Mouse (Mus musculus) brain, embryonic 14.5 days (tissue): ENCODE data around the gene Iqsec3.

Experiments used
- CTCF ChIP-seq: fragments of 200-500 bp; IDR thresholded peaks from 2 replicates; pipeline ENCODE4 v1.5.1; 2012; ENCODE audit warnings: inconsistent platforms, mild to moderate bottlenecking, moderate library complexity, borderline replicate concordance; ENCODE audit not compliant: insufficient read depth, insufficient read length; ENCODE audit errors: extremely low read depth
- POLR2A ChIP-seq: fragments of 200-500 bp; IDR thresholded peaks from 2 replicates; pipeline ENCODE4 v1.6.1; 2012; ENCODE audit warnings: mild to moderate bottlenecking, inconsistent platforms, borderline replicate concordance; ENCODE audit not compliant: poor library complexity, insufficient read depth, insufficient read length, severe bottlenecking; ENCODE audit errors: extremely low read depth

DNA sequence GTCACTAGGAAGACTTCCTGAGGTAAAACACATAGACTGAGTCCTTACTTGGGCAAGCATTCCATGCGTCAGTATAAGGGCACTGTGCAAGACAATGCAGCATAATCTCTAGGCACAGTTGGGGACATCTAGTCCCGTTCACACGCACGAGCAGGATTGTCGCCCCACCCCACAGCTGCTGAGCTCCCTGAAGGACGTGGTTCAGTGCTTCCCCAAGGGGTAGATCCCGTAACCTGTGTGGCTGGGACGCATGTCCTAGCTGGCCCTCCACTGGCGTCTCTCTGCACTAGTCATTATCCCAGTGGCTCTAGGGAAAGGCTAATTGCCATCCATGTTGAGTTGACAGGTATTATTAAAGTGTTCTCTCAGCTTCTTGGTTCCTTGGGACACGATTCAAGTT is 91.4 kb downstream of the Iqsec3 start:
- TF ChIP-seq POLR2A: no peak
- no peak for TF ChIP-seq CTCF
